Mouse (Mus musculus): Measurements from ENCODE around the gene Cdk5r2. TPM values are rescaled to one million over a fixed set of nuclear protein-coding genes. Genes with fewer than 3 reads are reported as not detected.
A peak's percentile ranks its signal among the peaks of the same experiment; 100 is the strongest.

Gene Cdk5r2
- polyA plus RNA-seq, 2 experiments, result 0.01 TPM; not detected in 1

GRCm38 (mm10) chr1:74902191-74902590 is 47.5 kb downstream of the Cdk5r2 start:
- Histone ChIP-seq H3K36me3 (replicated peaks; ENCODE audit: control insufficient read depth, insufficient read depth, low read depth) (no peaks in the 10 kb centered on the region), H3K4me3 (ENCODE audit: insufficient read depth in 1 of 2, low read depth in 2 of 2, low read length in 2 of 2) (no peak overlapping the region), H3K27me3 (ENCODE audit: control insufficient read depth, insufficient read depth, low read length) (peaks cover 29% of the 10 kb centered on the region), H3K9ac (replicated peaks) (no peak overlapping the region), H3K27ac (no peak overlapping the region), H3K4me2 (ENCODE audit: low read depth) (no peak overlapping the region), H3K4me1 (replicated peaks; ENCODE audit: control insufficient read depth in 2 of 2, insufficient read depth in 2 of 2, low read length in 1 of 2) (no peaks in the 10 kb centered on the region), H3K9me3 (ENCODE audit: control insufficient read depth, low read length) (no peaks in the 10 kb centered on the region)
- no peak for TF ChIP-seq CTCF (IDR thresholded peaks at IDR 0.05; ENCODE audit: low read depth)
- no peak for TF ChIP-seq EP300 (IDR thresholded peaks at IDR 0.05; ENCODE audit: low read depth)
- WGBS (ENCODE audit: insufficient replicate concordance), result 21% methylated on average over 6 of the region's 6 CpGs
- ATAC-seq (ENCODE audit: insufficient read depth) (no peak), DNase-seq (ENCODE audit: low read depth in 3 of 3, low spot score in 3 of 3) (no peak)

MicroRNAs within 50 kb of the gene (microRNA counts, 519-probe panel; counts per million panel counts)
- microRNA mmu-miR-375, result 69.9 counts per million

Small RNA genes lying within 50 kb of the gene (microRNA-seq; reads per million reads assigned to microRNA genes)
- 1,289 reads per million, percentile 76 among the genes with 10 or more reads in this experiment for gene Mir375

Other genes with a start within 250 kb of the Cdk5r2 start
- gene Ttll4, start 193.2 kb upstream of the Cdk5r2 start, polyA plus RNA-seq (2012; rRNA removed), result 5.4 and 6.5 TPM in 2 replicates
- gene Ttll4, start 193.2 kb upstream of the Cdk5r2 start, polyA plus RNA-seq (2014; fragmentation: Nextera tagmentation; extraction: Ambion mirVana), result 6.2 and 6.5 TPM in 2 replicates
- gene Cyp27a1, start 141.4 kb upstream of the Cdk5r2 start, polyA plus RNA-seq (2012; rRNA removed), result 2.5 and 3.3 TPM in 2 replicates
- gene Cyp27a1, start 141.4 kb upstream of the Cdk5r2 start, polyA plus RNA-seq (2014; fragmentation: Nextera tagmentation; extraction: Ambion mirVana), result 3.4 and 5.0 TPM in 2 replicates
- gene Prkag3, start 105.7 kb upstream of the Cdk5r2 start, polyA plus RNA-seq (2012; rRNA removed), result not detected in 2 replicates
- not detected in 2 replicates for gene Prkag3, start 105.7 kb upstream of the Cdk5r2 start, polyA plus RNA-seq (2014; fragmentation: Nextera tagmentation; extraction: Ambion mirVana)
- gene Wnt6, start 83.0 kb upstream of the Cdk5r2 start, polyA plus RNA-seq (2012; rRNA removed), result 0.04 and 0.10 TPM in 2 replicates
- 0.06 TPM in 1 of 2 replicates, not detected in the other for gene Wnt6, start 83.0 kb upstream of the Cdk5r2 start, polyA plus RNA-seq (2014; fragmentation: Nextera tagmentation; extraction: Ambion mirVana)
- not detected in 2 replicates for gene Wnt10a, start 63.4 kb upstream of the Cdk5r2 start, polyA plus RNA-seq (2012; rRNA removed)
- gene Wnt10a, start 63.4 kb upstream of the Cdk5r2 start, polyA plus RNA-seq (2014; fragmentation: Nextera tagmentation; extraction: Ambion mirVana), result not detected in 2 replicates
- 0.03 and 0.04 TPM in 2 replicates for gene Fev, start 30.5 kb downstream of the Cdk5r2 start, polyA plus RNA-seq (2012; rRNA removed)
- gene Fev, start 30.5 kb downstream of the Cdk5r2 start, polyA plus RNA-seq (2014; fragmentation: Nextera tagmentation; extraction: Ambion mirVana), result 0.09 and 0.15 TPM in 2 replicates
- gene Cryba2, start 38.2 kb downstream of the Cdk5r2 start, polyA plus RNA-seq (2012; rRNA removed), result not detected in 2 replicates
- not detected in 2 replicates for gene Cryba2, start 38.2 kb downstream of the Cdk5r2 start, polyA plus RNA-seq (2014; fragmentation: Nextera tagmentation; extraction: Ambion mirVana)
- gene Cfap65, start 80.7 kb downstream of the Cdk5r2 start, polyA plus RNA-seq (2012; rRNA removed), result under 0.01 and 0.01 TPM in 2 replicates
- gene Cfap65, start 80.7 kb downstream of the Cdk5r2 start, polyA plus RNA-seq (2014; fragmentation: Nextera tagmentation; extraction: Ambion mirVana), result not detected in 2 replicates
- gene Ihh, start 96.7 kb downstream of the Cdk5r2 start, polyA plus RNA-seq (2012; rRNA removed), result 2.4 and 3.4 TPM in 2 replicates
- 1.5 and 1.7 TPM in 2 replicates for gene Ihh, start 96.7 kb downstream of the Cdk5r2 start, polyA plus RNA-seq (2014; fragmentation: Nextera tagmentation; extraction: Ambion mirVana)

All from liver, embryonic 14.5 days (tissue).